Mouse (Mus musculus) gonadal fat pad, adult 2 months (tissue): ENCODE data around the gene Rgs21. TPM values are rescaled to one million over a fixed set of nuclear protein-coding genes. Genes with fewer than 3 reads are reported as not detected.

ENCODE experiments used
- DNase-seq: peaks from one replicate; pipeline ENCODE4 v3.0.0-alpha.2; 2012; ENCODE audit warnings: low read depth
- polyA plus RNA-seq: library from polyadenylated mRNA; depleted of rRNA; stranded (reverse); fragments of >200 nt; gene quantifications from 2 replicates; pipeline ENCODE4 v1.2.3, GENCODE M21; 2012; rRNA removed

Gene Rgs21
- not detected in 2 replicates for polyA plus RNA-seq

DNA sequence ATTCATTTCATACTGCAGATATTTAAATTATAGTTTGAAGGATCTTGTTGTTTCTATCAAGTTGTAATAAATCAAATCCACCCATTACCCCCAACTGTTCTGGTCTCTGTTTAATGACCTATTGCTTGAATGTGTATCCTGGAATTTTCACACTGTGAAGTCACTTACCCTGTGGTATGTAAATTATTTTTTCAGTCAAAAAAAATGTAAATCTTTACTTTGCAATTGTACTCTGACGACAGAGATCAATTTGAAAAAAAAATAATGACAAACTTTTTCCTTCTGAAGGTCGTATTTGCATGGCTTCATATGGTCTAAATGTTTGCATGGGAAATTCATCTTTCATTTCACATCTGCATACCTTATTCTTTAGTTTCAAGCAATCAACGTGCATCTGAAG lies at the start of gene Rgs21:
Rgs21 (minus strand) TSS at position 101 of the 400 bp plus-strand sequence.
- DNase-seq, result no peak

DNA sequence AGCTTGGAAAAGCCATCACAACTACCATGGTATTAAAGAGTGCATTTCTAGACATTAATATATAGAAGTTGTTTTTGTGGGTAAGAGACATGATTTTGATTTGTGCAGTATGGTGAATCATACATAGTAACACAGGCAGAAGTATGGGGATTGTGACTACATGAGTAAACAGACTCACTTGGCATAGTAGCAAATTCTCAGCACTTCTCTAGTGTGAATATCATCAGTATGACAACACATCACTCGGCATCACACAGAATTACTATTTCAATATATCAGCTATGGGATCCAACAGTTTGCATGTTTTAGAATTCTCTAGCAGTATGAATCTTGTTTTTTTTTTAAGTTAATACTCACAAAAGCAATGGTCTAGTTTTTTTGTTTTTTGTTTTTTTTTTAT lies 36.6 kb upstream of the Rgs21 start:
- DNase-seq, result no peak

DNA sequence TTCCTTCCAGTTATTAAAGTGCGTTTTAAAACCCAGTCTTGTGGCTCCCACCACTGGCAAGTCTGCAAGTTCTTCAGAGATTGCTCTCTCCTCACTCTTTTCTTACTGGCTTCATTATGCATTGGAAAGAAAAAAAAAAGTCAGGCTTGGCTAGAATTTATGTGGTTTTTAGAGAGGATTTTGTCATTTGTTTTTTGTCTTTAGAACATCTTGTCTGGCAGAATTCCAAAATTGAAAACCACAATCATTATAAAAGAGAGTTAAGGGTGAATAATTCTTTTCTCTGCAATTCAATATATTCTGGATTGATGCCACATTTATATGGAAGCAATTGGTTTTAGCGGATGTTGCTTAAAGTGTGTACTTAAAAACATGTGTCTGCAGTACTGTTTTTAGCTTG lies 35.5 kb upstream of the Rgs21 start:
- DNase-seq, result no peak

DNA sequence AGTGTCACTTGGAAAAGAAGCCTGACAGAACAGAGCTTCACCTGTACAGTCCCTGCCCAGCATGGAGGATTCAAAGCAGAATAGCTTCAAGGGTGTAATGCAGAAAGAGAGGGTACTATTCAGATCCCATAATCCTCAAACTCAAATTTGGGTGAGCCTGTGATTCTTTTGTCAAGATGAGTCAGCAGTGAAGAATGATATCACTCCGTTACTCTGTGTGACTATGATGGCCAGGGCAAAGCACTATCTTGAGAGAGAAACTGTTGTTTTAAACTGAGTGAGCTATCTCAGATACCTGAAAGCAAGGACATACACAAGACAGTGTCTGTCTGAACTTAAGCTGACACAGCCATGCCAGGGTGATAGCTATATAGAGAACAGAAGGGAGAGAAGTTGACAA lies 11.9 kb upstream of the Rgs21 start:
- DNase-seq, result no peak

DNA sequence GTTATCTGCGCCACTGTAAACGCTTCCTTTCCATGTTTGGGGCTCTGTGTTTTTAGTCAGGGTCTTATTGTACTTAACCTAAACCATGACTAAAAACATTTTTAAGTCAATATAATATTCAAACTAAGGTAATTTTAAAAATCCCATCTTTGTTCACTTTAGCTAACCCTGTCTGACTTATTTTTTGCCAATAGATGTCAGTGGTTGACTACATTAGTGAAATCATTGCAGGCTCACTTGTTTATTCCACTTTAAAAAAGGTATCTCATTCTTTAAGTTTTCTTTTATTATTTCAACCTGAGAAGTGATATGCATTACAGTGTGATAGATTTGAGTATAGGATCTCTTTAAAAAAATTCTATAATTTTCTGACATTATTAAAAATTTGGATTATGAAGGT lies 5.5 kb upstream of the Rgs21 start:
- DNase-seq, result no peak

DNA sequence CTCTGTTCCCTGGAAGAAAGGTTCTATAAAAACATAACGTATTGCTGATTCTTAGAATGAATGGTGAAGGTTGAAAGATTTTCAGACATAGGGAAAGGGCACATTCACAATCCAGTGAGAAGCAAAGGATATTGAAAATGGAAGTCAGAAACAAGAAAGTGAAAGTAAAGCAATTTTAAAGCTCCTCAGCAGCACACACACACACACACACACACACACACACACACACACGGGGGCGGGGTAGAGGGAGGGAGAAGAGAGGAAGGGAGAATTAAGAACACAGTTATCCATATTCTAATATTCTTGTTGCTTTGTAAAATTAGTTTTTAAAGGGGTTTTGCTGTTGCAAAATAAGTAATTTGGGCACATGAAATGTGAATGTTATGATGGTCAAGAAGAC lies 2.4 kb upstream of the Rgs21 start:
- no peak for DNase-seq

DNA sequence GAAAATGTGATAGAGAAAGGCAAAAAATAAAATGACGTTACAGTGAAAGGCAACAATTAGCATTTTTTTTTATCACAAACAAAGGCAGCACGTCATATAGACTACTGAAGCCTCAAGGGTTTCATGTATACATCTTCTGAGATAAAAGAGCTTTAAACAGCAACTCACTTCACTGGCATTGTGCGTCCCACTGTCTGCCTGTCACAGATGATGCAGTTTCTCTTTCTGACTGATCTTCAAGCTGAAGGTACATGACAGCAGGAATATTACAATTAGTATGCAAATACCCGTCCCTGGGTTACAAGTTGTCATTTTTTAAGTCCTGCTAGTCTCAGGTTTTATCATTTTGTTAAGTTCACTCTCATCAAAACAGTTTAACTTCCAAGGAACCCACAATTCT lies 22.3 kb downstream of the Rgs21 start:
- DNase-seq, result no peak

DNA sequence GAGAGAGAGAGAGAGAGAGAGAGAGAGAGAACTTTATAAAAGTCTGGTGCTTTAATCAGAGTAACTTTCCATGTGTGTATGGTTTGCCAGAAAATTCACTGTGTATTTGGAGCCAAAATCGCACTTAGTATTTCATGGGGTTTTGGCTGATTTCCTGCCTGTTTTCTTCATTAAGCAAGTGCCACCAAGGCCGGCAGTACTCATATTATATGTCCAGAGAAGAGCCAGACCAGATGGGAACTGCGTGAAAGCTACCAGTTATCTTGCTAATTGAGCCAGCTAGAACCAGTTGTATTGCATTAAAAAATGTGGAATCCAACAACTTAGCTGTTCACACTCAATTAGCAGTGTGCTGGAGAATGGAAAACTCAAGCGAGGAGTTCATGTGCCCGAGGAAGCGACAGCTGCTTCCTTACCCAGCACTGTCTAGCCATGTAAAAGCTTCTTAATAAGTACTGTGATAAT lies 22.9 kb downstream of the Rgs21 start:
- no peak for DNase-seq

DNA sequence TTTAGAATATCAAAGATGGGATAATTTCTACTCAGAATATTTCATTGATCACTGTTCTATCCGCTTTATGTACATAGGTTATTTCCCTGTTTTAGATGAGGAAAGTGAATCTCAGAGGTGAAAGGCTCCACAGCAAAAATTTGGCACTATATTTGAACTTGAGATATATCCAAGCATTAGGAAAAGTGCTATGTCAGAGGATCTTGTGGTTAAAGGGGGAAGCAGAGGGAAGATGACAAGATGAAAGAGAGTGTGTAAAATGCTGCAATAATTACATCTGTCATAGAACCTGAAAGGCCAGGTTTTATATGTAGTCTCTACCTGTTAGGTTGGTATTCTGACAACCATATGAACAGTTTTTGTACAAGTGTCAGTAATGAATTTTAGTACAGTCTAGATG lies 35.7 kb downstream of the Rgs21 start:
- no peak for DNase-seq

DNA sequence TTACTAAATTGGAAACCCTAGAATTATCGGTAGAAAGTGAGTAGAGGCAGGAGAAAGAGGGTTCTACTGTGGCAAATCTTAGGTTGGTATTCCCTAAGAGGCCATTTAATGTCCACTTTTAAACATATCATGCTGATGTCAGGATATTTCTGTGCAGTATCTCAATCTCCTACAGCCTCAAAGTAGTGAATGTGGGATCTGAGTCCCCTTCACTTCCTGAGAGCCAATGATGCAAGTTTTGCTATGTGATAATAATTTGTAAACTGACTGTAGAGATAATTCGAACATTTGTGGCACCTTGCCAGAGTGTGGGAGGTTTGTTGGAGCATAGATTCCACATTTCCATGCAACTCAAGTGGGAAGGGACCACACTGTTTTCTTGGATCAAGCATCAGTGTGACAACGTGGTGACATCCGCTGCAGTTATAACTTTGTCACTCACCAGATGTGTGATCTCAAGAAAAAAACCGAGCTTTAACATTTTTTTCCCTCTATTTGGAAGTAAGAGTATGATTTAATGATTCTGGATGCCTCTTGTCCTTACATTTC lies 49.5 kb downstream of the Rgs21 start:
- no peak for DNase-seq

DNA sequence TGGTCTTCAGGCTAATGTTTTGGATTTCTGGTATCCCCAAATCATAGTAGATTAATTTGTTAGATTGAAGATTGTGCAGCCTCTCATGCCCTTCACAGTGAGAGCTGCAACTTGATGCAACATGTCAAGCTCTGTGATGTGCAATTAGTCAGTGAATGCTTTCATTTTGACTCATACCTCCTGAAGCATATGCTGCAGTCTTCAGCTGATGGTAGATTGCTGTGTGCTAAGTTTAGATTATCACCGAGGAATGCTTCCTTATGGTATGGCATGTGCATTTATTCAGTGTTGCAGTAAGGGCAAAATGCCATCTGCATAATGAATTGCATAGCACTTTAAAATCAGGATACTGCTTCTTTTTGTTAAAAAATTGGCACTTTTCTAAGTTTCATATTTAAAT lies 65.2 kb downstream of the Rgs21 start:
- no peak for DNase-seq

DNA sequence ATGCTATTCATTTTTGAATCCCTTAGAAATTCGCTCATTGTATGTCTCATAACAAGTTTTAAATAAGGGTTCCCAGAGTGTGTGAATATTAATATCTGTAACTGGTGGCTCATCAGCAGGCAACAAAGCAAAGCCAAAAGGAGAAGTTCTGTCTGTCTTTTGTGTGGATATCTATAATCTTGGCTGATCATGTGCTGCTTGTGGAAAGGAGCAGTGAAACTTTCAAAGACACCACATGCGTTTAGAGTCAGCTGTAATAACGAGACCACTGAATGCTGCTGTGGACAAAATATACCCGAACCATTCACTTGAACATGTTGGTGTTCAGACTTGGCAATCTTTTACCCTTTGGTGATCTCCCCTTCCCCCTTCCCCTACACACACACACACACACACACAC lies 67.0 kb downstream of the Rgs21 start:
- no peak for DNase-seq

DNA sequence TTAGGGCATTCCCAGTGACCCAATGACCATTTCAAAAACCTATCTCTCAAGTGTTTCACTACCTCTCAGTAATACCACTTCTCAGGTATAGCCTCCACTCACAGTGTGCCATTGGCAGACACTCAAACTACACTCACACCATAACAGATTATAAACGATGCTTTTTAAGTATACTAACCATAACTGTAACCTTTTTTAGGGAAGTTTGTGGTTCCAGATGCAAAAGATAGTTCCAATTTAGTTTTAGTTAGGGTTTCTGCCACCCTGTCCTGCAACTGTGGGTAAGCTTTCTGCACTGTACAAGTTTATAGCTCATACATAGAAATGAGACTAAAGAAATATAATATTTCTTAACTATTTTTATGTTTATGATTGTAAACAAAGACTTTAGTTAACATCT lies 67.7 kb downstream of the Rgs21 start:
- DNase-seq, result no peak

DNA sequence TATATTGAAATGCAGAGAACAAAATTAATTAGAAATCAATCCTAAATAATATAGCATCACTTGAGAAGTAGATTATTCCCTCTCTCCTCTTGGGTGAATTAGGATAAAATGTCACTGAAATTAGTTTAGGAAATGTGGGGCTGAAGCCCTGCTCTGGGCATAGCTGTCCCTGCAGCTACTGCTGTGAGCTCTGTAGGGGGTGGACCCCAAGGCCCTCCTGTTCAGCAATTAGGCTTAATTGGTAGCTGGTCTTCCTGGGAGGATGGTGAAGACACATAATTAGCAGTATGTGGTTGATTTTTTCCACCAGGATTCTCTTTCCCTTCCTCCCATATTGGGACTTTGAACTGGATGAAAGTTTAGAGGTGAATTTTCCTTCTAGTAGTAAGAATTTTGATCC lies 68.7 kb downstream of the Rgs21 start:
- DNase-seq, result no peak

DNA sequence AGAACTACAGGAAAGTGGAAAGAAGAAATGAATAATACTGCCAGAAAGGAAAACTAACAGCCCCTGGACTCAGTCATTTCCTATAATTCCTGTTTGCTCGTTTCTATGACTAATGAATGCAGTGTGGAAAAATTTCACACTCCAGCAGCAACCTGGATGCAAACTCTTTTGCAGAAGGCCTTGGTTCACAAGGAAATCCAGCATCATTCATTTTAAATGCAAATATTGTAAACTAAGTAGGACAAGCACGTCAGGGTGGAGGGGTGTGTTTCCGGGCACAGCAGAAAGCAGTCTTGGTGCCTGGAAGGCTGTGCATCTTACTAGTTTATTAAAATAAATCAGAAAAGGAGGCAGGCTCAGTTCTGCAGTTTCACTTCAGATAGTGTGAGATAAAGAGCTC lies 69.4 kb downstream of the Rgs21 start:
- DNase-seq, result no peak

DNA sequence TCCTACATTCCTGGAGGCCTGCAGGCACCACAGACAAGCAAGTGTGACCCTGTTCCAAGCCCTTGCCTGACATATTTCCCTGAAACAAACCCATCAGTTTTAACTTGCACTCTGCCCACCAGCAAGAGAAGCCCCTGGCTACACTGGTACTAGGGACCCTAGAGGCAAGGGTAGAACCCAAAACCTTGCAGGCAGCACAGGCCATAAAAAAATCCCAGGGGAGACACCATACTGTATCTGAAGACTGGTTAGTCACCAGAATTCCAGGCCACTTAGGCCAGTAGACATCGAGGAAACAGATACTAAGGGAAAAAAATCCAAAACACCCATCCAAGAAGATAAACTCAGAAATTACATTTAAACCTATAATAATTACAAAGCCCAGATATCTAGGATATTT lies 74.1 kb downstream of the Rgs21 start:
- no peak for DNase-seq

DNA sequence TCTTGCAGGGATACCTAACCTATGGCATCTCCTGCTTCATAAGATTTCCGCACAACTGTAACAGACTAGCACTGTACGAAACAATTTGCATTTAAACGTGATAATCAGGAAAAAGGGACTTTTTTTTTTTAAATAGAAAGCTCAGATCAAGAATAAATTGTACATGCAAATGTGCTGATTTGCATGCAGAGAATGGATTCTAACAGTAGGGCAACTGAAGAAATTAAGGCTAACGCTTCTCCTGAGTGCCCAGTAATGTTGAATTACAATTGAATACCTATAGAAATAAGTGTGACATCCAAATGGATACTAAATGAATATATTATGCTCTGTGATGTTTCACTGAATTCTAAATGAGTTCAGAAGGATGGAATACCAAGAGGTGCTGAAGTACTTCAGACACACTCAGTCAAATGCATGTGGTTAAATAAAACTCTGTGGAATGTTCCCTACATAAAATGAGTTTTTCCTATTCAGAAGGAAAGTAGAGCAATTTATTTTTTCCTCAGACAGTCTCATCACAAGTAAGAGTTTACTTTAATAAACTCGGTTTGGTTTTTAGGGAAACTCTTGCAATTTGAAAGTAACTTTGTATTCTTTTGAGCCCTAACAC lies 79.1 kb downstream of the Rgs21 start:
- DNase-seq, result no peak

Other genes with a start within 250 kb of the Rgs21 start
- 0.22 and 0.43 TPM in 2 replicates for gene Rgs18, start 207.8 kb upstream of the Rgs21 start, polyA plus RNA-seq